Mouse (Mus musculus) lung, adult 2 months (tissue): ENCODE data around the gene Nup210.

Experiments used
- CTCF ChIP-seq: fragments of 200-500 bp; IDR thresholded peaks from 2 replicates; pipeline ENCODE4 v1.5.1; 2011; ENCODE audit warnings: mild to moderate bottlenecking, low read length, control low read depth; ENCODE audit not compliant: insufficient read depth
- POLR2A ChIP-seq: fragments of 200-500 bp; IDR thresholded peaks from 2 replicates; pipeline ENCODE4 v1.6.1; 2011; ENCODE audit warnings: low read depth, mild to moderate bottlenecking, control low read depth, low read length, borderline replicate concordance; ENCODE audit errors: extremely low read depth

DNA sequence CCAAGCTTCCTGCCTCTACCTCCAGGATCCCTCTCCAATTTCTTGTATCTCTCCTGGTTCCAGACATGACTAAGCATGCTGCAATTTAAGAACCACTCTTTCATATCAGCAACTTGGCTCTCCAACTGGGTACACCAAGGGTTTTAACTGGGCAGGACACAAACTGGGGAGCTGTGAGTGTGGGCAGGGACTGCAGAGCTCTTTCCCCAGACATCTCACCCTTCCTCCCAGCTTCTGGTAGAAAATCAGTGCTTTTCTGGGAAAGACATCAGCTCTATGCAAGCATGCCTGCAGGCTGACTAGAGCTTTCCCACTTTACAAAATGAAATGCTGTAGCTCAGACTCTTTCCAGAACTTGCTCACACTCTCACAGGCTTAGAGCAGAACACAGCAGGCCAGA is 60.3 kb downstream of the Nup210 start:
- no peak for TF ChIP-seq CTCF
- no peak for TF ChIP-seq POLR2A
